Mouse (Mus musculus) myocyte (in vitro differentiated cells): Measurements from ENCODE around the gene Cyp21a1.
"Not testable (repeated sequence)": the region's sequence is repeated elsewhere in the genome, so short reads cannot be mapped to it uniquely, and the experiment has no call there.

Experiments
- POLR2A ChIP-seq: IDR thresholded peaks from one replicate; pipeline ENCODE4 v1.6.1; 2011; ENCODE audit warnings: low read depth, mild to moderate bottlenecking, control low read depth, moderate library complexity; ENCODE audit not compliant: insufficient read length
- TCF12 ChIP-seq: IDR thresholded peaks from one replicate; pipeline ENCODE4 v1.6.1; 2011; ENCODE audit warnings: mild to moderate bottlenecking, control low read depth; ENCODE audit not compliant: poor library complexity, insufficient read depth, severe bottlenecking

- TF ChIP-seq POLR2A, TCF12: not testable (repeated sequence)
Measured at GRCm38 (mm10) chr17:34803367-34803766, 994 bp downstream of the Cyp21a1 start.
